Mouse (Mus musculus) testis, adult 2 months (tissue): Measurements from ENCODE around the gene Map3k7. TPM values are rescaled to one million over a fixed set of nuclear protein-coding genes. Genes with fewer than 3 reads are reported as not detected.
A peak's percentile ranks its signal among the peaks of the same experiment; 100 is the strongest.

Experiments
- H3K27ac ChIP-seq: fragments of 200-500 bp; 2 replicates; pipeline ENCODE4 v1.5.1; 2012; ENCODE audit warnings: low read depth, low read length; ENCODE audit not compliant: control insufficient read depth, insufficient read depth
- H3K27me3 ChIP-seq: fragments of 200-500 bp; 2 replicates; pipeline ENCODE4 v1.6.1; 2012; ENCODE audit warnings: mild to moderate bottlenecking, low read length, moderate library complexity; ENCODE audit not compliant: control insufficient read depth, insufficient read depth
- H3K36me3 ChIP-seq: fragments of 200-500 bp; 2 replicates; pipeline ENCODE4 v1.6.1; 2012; ENCODE audit warnings: mild to moderate bottlenecking, low read length; ENCODE audit not compliant: control insufficient read depth, insufficient read depth
- H3K4me1 ChIP-seq: fragments of 200-500 bp; 2 replicates; pipeline ENCODE4 v1.6.1; 2012; ENCODE audit warnings: low read length; ENCODE audit not compliant: control insufficient read depth, insufficient read depth
- H3K4me3 ChIP-seq: fragments of 200-500 bp; 2 replicates; pipeline ENCODE4 v1.5.1; 2012; ENCODE audit warnings: low read depth, mild to moderate bottlenecking, low read length, moderate library complexity, mixed read lengths; ENCODE audit not compliant: control insufficient read depth
- CTCF ChIP-seq: fragments of 200-500 bp; IDR thresholded peaks from 2 replicates; pipeline ENCODE4 v1.5.1; 2012; ENCODE audit warnings: low read depth, mild to moderate bottlenecking, inconsistent platforms, low read length, moderate library complexity; ENCODE audit not compliant: control insufficient read depth, insufficient read depth, insufficient replicate concordance
- POLR2A ChIP-seq: fragments of 200-500 bp; IDR thresholded peaks from 2 replicates; pipeline ENCODE4 v1.6.1; 2012; ENCODE audit warnings: low read depth, mild to moderate bottlenecking, inconsistent platforms, low read length, moderate library complexity; ENCODE audit not compliant: control insufficient read depth
- polyA plus RNA-seq: library from polyadenylated mRNA; depleted of rRNA; stranded (reverse); fragments of >200 nt; gene quantifications from 2 replicates; pipeline ENCODE4 v1.2.3, GENCODE M21; 2012

Gene Map3k7
- polyA plus RNA-seq, 1 experiment, result 29.6 TPM

- no peaks in the 10 kb centered on the region; the same call in 1 of the 2 replicates for H3K4me1 ChIP-seq
- peak overlapping the region; percentile 100 for H3K27ac ChIP-seq
- TF ChIP-seq POLR2A, result no peak
- TF ChIP-seq CTCF, result no peak
- H3K4me3 ChIP-seq, result peak overlapping the region; percentile 100
- no peaks in the 10 kb centered on the region for H3K27me3 ChIP-seq
- no peaks in the 10 kb centered on the region for H3K36me3 ChIP-seq
Measured at GRCm38 (mm10) chr4:31964194-31964875, 438 bp downstream of the Map3k7 start.

GRCm38 (mm10) chr4:31965208-31965607 lies 1.3 kb downstream of the Map3k7 start:
- no peaks in the 10 kb centered on the region for H3K36me3 ChIP-seq
- H3K27ac ChIP-seq, result no peak overlapping the region
- H3K4me1 ChIP-seq, result no peaks in the 10 kb centered on the region; the same call in 1 of the 2 replicates
- no peaks in the 10 kb centered on the region for H3K27me3 ChIP-seq
- H3K4me3 ChIP-seq, result no peak overlapping the region
- no peak for TF ChIP-seq POLR2A
- TF ChIP-seq CTCF, result no peak

- H3K36me3 ChIP-seq, result no peaks in the 10 kb centered on the region
- no peak overlapping the region for H3K27ac ChIP-seq
- no peaks in the 10 kb centered on the region for H3K27me3 ChIP-seq
- H3K4me3 ChIP-seq, result no peak overlapping the region
- TF ChIP-seq POLR2A, result no peak
- TF ChIP-seq CTCF, result no peak
- H3K4me1 ChIP-seq, result no peaks in the 10 kb centered on the region
Measured at GRCm38 (mm10) chr4:31971437-31971836, 7.5 kb downstream of the Map3k7 start.

- H3K27ac ChIP-seq, result no peak overlapping the region
- no peaks in the 10 kb centered on the region for H3K4me1 ChIP-seq
- TF ChIP-seq POLR2A (no peak), CTCF (no peak)
- H3K27me3 ChIP-seq, result no peaks in the 10 kb centered on the region
- no peak overlapping the region for H3K4me3 ChIP-seq
- no peaks in the 10 kb centered on the region for H3K36me3 ChIP-seq
Measured at GRCm38 (mm10) chr4:31972181-31972580, 8.3 kb downstream of the Map3k7 start.

- Histone ChIP-seq H3K27ac (no peak overlapping the region), H3K4me1 (no peaks in the 10 kb centered on the region), H3K36me3 (no peaks in the 10 kb centered on the region), H3K4me3 (no peak overlapping the region), H3K27me3 (no peaks in the 10 kb centered on the region)
- TF ChIP-seq POLR2A, result no peak
- TF ChIP-seq CTCF, result no peak
Measured at GRCm38 (mm10) chr4:31975260-31975950, 11.5 kb downstream of the Map3k7 start.

GRCm38 (mm10) chr4:31981863-31982262 lies 18.0 kb downstream of the Map3k7 start:
- no peaks in the 10 kb centered on the region for H3K27me3 ChIP-seq
- no peaks in the 10 kb centered on the region; the same call in none of the 2 replicates for H3K36me3 ChIP-seq
- TF ChIP-seq POLR2A (no peak), CTCF (no peak)
- no peak overlapping the region for H3K27ac ChIP-seq
- H3K4me3 ChIP-seq, result no peak overlapping the region
- H3K4me1 ChIP-seq, result no peaks in the 10 kb centered on the region

- peaks cover 1% of the 10 kb centered on the region; the same call in 1 of the 2 replicates for H3K36me3 ChIP-seq
- H3K4me3 ChIP-seq, result no peak overlapping the region
- H3K27ac ChIP-seq, result no peak overlapping the region
- no peaks in the 10 kb centered on the region for H3K27me3 ChIP-seq
- no peak for TF ChIP-seq CTCF
- TF ChIP-seq POLR2A, result no peak
- no peaks in the 10 kb centered on the region for H3K4me1 ChIP-seq
Measured at GRCm38 (mm10) chr4:31993386-31993785, 29.5 kb downstream of the Map3k7 start.

GRCm38 (mm10) chr4:31993865-31994264 lies 30.0 kb downstream of the Map3k7 start:
- Histone ChIP-seq H3K4me1 (no peaks in the 10 kb centered on the region), H3K27me3 (no peaks in the 10 kb centered on the region), H3K4me3 (no peak overlapping the region), H3K36me3 (peaks cover 1% of the 10 kb centered on the region; the same call in 1 of the 2 replicates), H3K27ac (no peak overlapping the region)
- TF ChIP-seq POLR2A (no peak), CTCF (no peak)
